ENCODE assay signal across 32 mouse cellular contexts in the genomic region with DNA sequence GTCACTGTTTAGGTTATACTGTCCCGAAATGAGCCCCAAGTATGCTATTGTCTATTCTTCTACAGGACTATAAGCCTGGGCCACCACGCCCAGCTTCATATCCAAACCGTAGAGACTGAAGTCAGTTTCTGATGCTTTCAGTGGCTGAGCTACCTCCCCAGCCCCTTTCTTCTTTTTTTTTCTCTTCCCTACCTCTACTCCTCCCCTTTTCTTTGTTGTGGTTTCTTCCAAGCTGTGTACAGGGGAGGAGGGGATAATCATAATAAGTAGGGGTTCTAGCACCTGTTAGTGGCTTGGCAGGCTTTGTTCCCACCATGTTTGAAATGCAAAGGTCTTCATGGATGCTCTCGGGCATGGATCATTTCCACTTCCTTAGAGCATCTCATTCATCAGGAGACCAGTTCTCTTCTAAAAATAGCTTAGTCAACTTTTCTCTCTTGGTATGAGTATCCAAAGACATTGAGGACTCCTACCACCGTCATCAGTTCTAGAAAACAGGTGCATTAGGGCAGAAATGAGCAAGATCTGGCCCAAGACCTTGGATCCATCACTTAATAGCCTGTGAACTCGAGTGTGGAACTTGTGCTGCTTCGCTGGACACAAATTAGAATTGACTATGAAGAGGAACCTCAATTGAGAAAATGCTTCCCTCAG.
"Had no signal": no experiment of that assay in that cellular context is flagged by ENCODE, and none has a peak within 500 bp of the region (broad histone marks: within the 10 kb centered on the region; RNA-seq: fewer than 3 reads in every experiment).

No protein-coding gene starts in this region.

- H3K9ac ChIP-seq: limb, embryonic 12.5 days; limb, embryonic 13.5 days; limb, embryonic 15.5 days; liver, embryonic 12.5 days; liver, embryonic 13.5 days; liver, embryonic 14.5 days; liver, embryonic 15.5 days; liver, postnatal 0 days; lung, embryonic 14.5 days; lung, embryonic 15.5 days; midbrain, embryonic 12.5 days; midbrain, embryonic 13.5 days; midbrain, embryonic 15.5 days had no signal

- H3K4me2 ChIP-seq: limb, embryonic 12.5 days; limb, embryonic 13.5 days; limb, embryonic 15.5 days; liver, embryonic 11.5 days; liver, embryonic 12.5 days; liver, embryonic 13.5 days; liver, embryonic 15.5 days; lung, embryonic 14.5 days; lung, embryonic 15.5 days; midbrain, embryonic 11.5 days; midbrain, embryonic 12.5 days; midbrain, embryonic 13.5 days; midbrain, embryonic 15.5 days had no signal

- H3K36me3 ChIP-seq: limb, embryonic 10.5 days; limb, embryonic 12.5 days; limb, embryonic 13.5 days; limb, embryonic 15.5 days; liver, embryonic 12.5 days; liver, embryonic 13.5 days; liver, embryonic 15.5 days; lung, embryonic 15.5 days; midbrain, embryonic 10.5 days; midbrain, embryonic 12.5 days; midbrain, embryonic 13.5 days; midbrain, embryonic 15.5 days had no signal

- H3K4me1 ChIP-seq: limb, embryonic 13.5 days; liver, embryonic 13.5 days; liver, embryonic 15.5 days; lung, embryonic 15.5 days had no signal

- ATAC-seq: liver, embryonic 12.5 days; liver, postnatal 0 days; lung, postnatal 0 days; midbrain, embryonic 13.5 days; midbrain, embryonic 15.5 days; midbrain, embryonic 16.5 days had no signal

- H3K9me3 ChIP-seq: limb, embryonic 10.5 days; limb, embryonic 12.5 days; limb, embryonic 13.5 days; limb, embryonic 15.5 days; liver, embryonic 12.5 days; liver, embryonic 13.5 days; liver, embryonic 15.5 days; lung, embryonic 15.5 days; midbrain, embryonic 10.5 days; midbrain, embryonic 12.5 days; midbrain, embryonic 13.5 days; midbrain, embryonic 15.5 days had no signal

- DNase-seq: left cerebral cortex, postnatal 4 days; liver; liver, embryonic 13.5 days; liver, postnatal 0 days; lung, adult 18-20 months; lung, adult 2 months; lung, embryonic 14.5 days; lung, postnatal 10 days; lung, postnatal 14 days; lung, postnatal 36 days; lung, postnatal 4 days; midbrain, embryonic 14.5 days had no signal

- H3K27ac ChIP-seq: left cerebral cortex, adult 2 months; limb, embryonic 10.5 days; limb, embryonic 12.5 days; limb, embryonic 13.5 days; limb, embryonic 15.5 days; liver, embryonic 12.5 days; liver, embryonic 13.5 days; liver, embryonic 14.5 days; liver, embryonic 15.5 days; lung, embryonic 15.5 days; macrophage; midbrain, embryonic 10.5 days; midbrain, embryonic 12.5 days; midbrain, embryonic 13.5 days; midbrain, embryonic 15.5 days had no signal

- H3K27me3 ChIP-seq: limb, embryonic 12.5 days; limb, embryonic 13.5 days; limb, embryonic 15.5 days; liver, embryonic 12.5 days; liver, embryonic 13.5 days; liver, embryonic 15.5 days; lung, embryonic 15.5 days; midbrain, embryonic 12.5 days; midbrain, embryonic 13.5 days; midbrain, embryonic 15.5 days had no signal

- H3K4me3 ChIP-seq: left cerebral cortex, adult 2 months; limb, embryonic 10.5 days; limb, embryonic 12.5 days; limb, embryonic 13.5 days; limb, embryonic 15.5 days; liver, embryonic 12.5 days; liver, embryonic 13.5 days; liver, embryonic 15.5 days; lung, embryonic 15.5 days; megakaryocyte, embryonic 14.5 days; midbrain, embryonic 10.5 days; midbrain, embryonic 12.5 days; midbrain, embryonic 13.5 days; midbrain, embryonic 15.5 days; myocyte had no signal
